Mouse (Mus musculus) midbrain, embryonic 12.5 days (tissue): ENCODE measurements around the gene Psmd6. TPM values are rescaled to one million over a fixed set of nuclear protein-coding genes. Genes with fewer than 3 reads are reported as not detected.

ENCODE experiments used
- polyA plus RNA-seq: library from polyadenylated mRNA; unstranded; fragments of >200 nt; fragmentation: Nextera tagmentation; extraction: Ambion mirVana; gene quantifications from 2 replicates; pipeline ENCODE4 v1.2.1, GENCODE M21; 2016

Gene Psmd6
- polyA plus RNA-seq, 1 experiment from 2014 or later: 289 TPM

Other genes starting within 250 kb of the Psmd6 start
- not detected in 2 replicates for gene Gm281, start 206.5 kb downstream of the Psmd6 start, polyA plus RNA-seq
- gene Atxn7, start 159.5 kb downstream of the Psmd6 start, polyA plus RNA-seq: 5.4 and 6.6 TPM in 2 replicates
- gene Thoc7, start 159.1 kb downstream of the Psmd6 start, polyA plus RNA-seq: 201 and 207 TPM in 2 replicates
- not detected in 2 replicates for gene Olfr720, start 65.9 kb upstream of the Psmd6 start, polyA plus RNA-seq
- gene Olfr31, start 201.8 kb upstream of the Psmd6 start, polyA plus RNA-seq: not detected in 2 replicates
- 2.8 and 3.6 TPM in 2 replicates for gene Il3ra, start 225.3 kb upstream of the Psmd6 start, polyA plus RNA-seq